ENCODE assay signal across 14 mouse cellular contexts in genomic region chr12:55059812-55060211, GRCm38 (mm10). TPM values are rescaled to one million over a fixed set of nuclear protein-coding genes. Genes with fewer than 3 reads are reported as not detected.
DNase-seq lines count a peak whose midpoint lies in the region; ATAC-seq and TF ChIP-seq lines count a peak whose summit lies in the region.
"Had no signal": no experiment of that assay in that cellular context is flagged by ENCODE, and none has a peak within 500 bp of the region (broad histone marks: within the 10 kb centered on the region; RNA-seq: fewer than 3 reads in every experiment).

No protein-coding gene starts in this region.

- no peak overlapping the region for H3K4me2 ChIP-seq in lung, embryonic 14.5 days
- H3K4me2 ChIP-seq: embryonic facial prominence, embryonic 15.5 days; forebrain, embryonic 13.5 days; intestine, embryonic 15.5 days; limb, embryonic 15.5 days had no signal

- H3K27ac ChIP-seq in lung, embryonic 14.5 days (ENCODE audit: low read depth), result no peak overlapping the region
- H3K27ac ChIP-seq: embryonic facial prominence, embryonic 15.5 days; forebrain, embryonic 13.5 days; intestine, embryonic 15.5 days; limb, embryonic 15.5 days had no signal

- H3K27me3 ChIP-seq in lung, embryonic 14.5 days (ENCODE audit: insufficient read depth, low read length), result no peaks in the 10 kb centered on the region
- H3K27me3 ChIP-seq: embryonic facial prominence, embryonic 15.5 days; forebrain, embryonic 13.5 days; intestine, embryonic 15.5 days; limb, embryonic 15.5 days; Patski had no signal

- ATAC-seq in lung, embryonic 14.5 days (ENCODE audit: insufficient read depth), result peak; percentile 16; the same call in 1 of the 2 replicates
- peak; percentile 39 for ATAC-seq in inflammation-experienced regulatory T-cells, adult 6 months
- peak; percentile 52 for ATAC-seq in megakaryocyte progenitor cell, adult 5-6 weeks (replicated peaks; ENCODE audit: poor library complexity)
- ATAC-seq: forebrain, embryonic 13.5 days; Patski had no signal

- 0 out of 2 replicates have a peak, but pooled peaks cover 7% of the 10 kb centered on the region for H3K36me3 ChIP-seq in lung, embryonic 14.5 days (ENCODE audit: insufficient read depth)
- H3K36me3 ChIP-seq: intestine, embryonic 15.5 days had no signal

- WGBS in lung, embryonic 14.5 days, result 21% methylated on average over 3 of the region's 3 CpGs

- H3K4me3 ChIP-seq in lung, embryonic 14.5 days (ENCODE audit: low read depth, low read length), result no peak overlapping the region
- H3K4me3 ChIP-seq: embryonic facial prominence, embryonic 15.5 days; forebrain, embryonic 13.5 days; intestine, embryonic 15.5 days; limb, embryonic 15.5 days had no signal

- H3K4me1 ChIP-seq in lung, embryonic 14.5 days (ENCODE audit: insufficient read depth), result peaks cover 17% of the 10 kb centered on the region; the same call in 1 of the 2 replicates
- H3K4me1 ChIP-seq: embryonic facial prominence, embryonic 15.5 days; forebrain, embryonic 13.5 days; intestine, embryonic 15.5 days; limb, embryonic 15.5 days had no signal

- peak; percentile 88 for DNase-seq in heart, adult 11 months
- DNase-seq in heart, postnatal 36 days, result no peak
- no peak for DNase-seq in lung, embryonic 14.5 days
- no peak for DNase-seq in lung, postnatal 14 days
- no peak for DNase-seq in layer of hippocampus, postnatal 36 days
- DNase-seq in cerebellum, adult 11-12 months, result no peak
- DNase-seq: cerebellum, adult 18-20 months had no signal

- no peaks in the 10 kb centered on the region for H3K9me3 ChIP-seq in lung, embryonic 14.5 days (ENCODE audit: low read depth, low read length)
- H3K9me3 ChIP-seq: embryonic facial prominence, embryonic 15.5 days; forebrain, embryonic 13.5 days; intestine, embryonic 15.5 days; limb, embryonic 15.5 days had no signal

- intact Hi-C loops in heart, postnatal 36 days (cut with DNase I), result no loop called here

- no peak for TF ChIP-seq CTCF in lung, embryonic 14.5 days (IDR thresholded peaks at IDR 0.05; ENCODE audit: low read depth)

- H3K9ac ChIP-seq in lung, embryonic 14.5 days, result no peak overlapping the region
- H3K9ac ChIP-seq: embryonic facial prominence, embryonic 15.5 days; forebrain, embryonic 13.5 days; intestine, embryonic 15.5 days; limb, embryonic 15.5 days had no signal

RNA-seq across cellular contexts. Expression of gene 2700097O09Rik, which starts 20.1 kb away (rescaled TPM):
- 1 to 10 TPM; 9.2 to 9.6 TPM for total RNA-seq in heart, postnatal 36 days (2021)
- polyA plus RNA-seq in lung, embryonic 14.5 days (2014; fragmentation: Nextera tagmentation; extraction: Ambion mirVana), result 34.3 and 36.1 TPM in 2 replicates
- 10 to 100 TPM; 18.7 to 24.4 (median 18.7) TPM for polyA plus RNA-seq in inflammation-experienced regulatory T-cells, adult 6 months (2017; shearing (Covaris generic))
- 22.4 and 22.8 TPM in 2 replicates for total RNA-seq in megakaryocyte progenitor cell, adult 5-6 weeks (2015)
- 7.5 and 12.9 TPM in 2 replicates for total RNA-seq in megakaryocyte progenitor cell, adult 5-6 weeks (2017)
- 10 to 100 TPM in 1 of 2 experiments, 1 to 10 TPM in 1; 9.2 to 10.4 TPM for total RNA-seq in layer of hippocampus, postnatal 36 days (2021)

RNA-seq across cellular contexts. Expression of gene Srp54a, which starts 20.2 kb away (rescaled TPM):
- total RNA-seq in heart, postnatal 36 days (2021), result 10 to 100 TPM; 93.0 to 93.9 TPM
- polyA plus RNA-seq in lung, embryonic 14.5 days (2014; fragmentation: Nextera tagmentation; extraction: Ambion mirVana), result 156 and 163 TPM in 2 replicates
- 100 to 1,000 TPM; 136 to 177 (median 154) TPM for polyA plus RNA-seq in inflammation-experienced regulatory T-cells, adult 6 months (2017; shearing (Covaris generic))
- total RNA-seq in megakaryocyte progenitor cell, adult 5-6 weeks (2015), result 118 and 127 TPM in 2 replicates
- 191 and 227 TPM in 2 replicates for total RNA-seq in megakaryocyte progenitor cell, adult 5-6 weeks (2017)
- 10 to 100 TPM; 88.8 to 92.2 TPM for total RNA-seq in layer of hippocampus, postnatal 36 days (2021)

RNA-seq across cellular contexts. Expression of gene Baz1a, which starts 45.7 kb away (rescaled TPM):
- total RNA-seq in heart, postnatal 36 days (2021), result 10 to 100 TPM in 1 of 2 experiments, 1 to 10 TPM in 1; 8.9 to 14.3 TPM
- polyA plus RNA-seq in lung, embryonic 14.5 days (2014; fragmentation: Nextera tagmentation; extraction: Ambion mirVana), result 23.9 and 26.3 TPM in 2 replicates
- polyA plus RNA-seq in inflammation-experienced regulatory T-cells, adult 6 months (2017; shearing (Covaris generic)), result 10 to 100 TPM; 31.0 to 41.8 (median 34.4) TPM
- total RNA-seq in megakaryocyte progenitor cell, adult 5-6 weeks (2015), result 367 and 372 TPM in 2 replicates
- total RNA-seq in megakaryocyte progenitor cell, adult 5-6 weeks (2017), result 151 and 171 TPM in 2 replicates
- 1 to 10 TPM; 1.1 to 2.3 TPM for total RNA-seq in layer of hippocampus, postnatal 36 days (2021)

Comparison
In these comparisons a context has a peak if more than half of its experiments do, and no peak if none do; other contexts are left out.
1. RNA of gene Baz1a, which starts 45.7 kb away (total RNA-seq): 151 to 372 TPM in megakaryocyte progenitor cell, adult 5-6 weeks; 8.9 to 14.3 TPM in heart, postnatal 36 days and 1.1 to 2.3 TPM in layer of hippocampus, postnatal 36 days; every median in the first group is over 4 times any median in the second.
2. Peak in every context shown above with its lines, with median percentiles within 50 percentile points of each other: ATAC-seq.